8 mouse cellular contexts compared by ENCODE assay signal in the genomic region with DNA sequence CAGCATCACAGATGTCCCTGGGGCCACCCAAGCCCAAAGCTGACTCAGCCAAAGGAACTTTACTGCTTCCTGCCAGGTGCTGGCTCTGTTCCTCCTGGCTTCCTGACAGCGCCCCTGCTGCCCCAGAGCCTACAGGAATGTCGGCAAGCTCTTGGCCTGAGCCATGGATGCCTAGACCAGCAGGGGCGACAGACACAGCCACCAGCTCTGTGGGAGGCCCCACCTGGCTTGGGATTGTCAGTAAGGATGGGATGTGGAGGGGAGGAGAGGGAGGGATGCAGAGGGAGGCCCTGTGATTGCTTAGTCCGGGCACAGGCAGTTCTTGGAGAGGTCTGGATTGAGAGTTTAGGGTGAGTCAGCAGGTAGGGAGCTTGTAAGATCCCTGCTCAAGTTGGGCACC. TPM values are rescaled to one million over a fixed set of nuclear protein-coding genes. Genes with fewer than 3 reads are reported as not detected.
DNase-seq lines count a peak whose midpoint lies in the region; ATAC-seq and TF ChIP-seq lines count a peak whose summit lies in the region.

No protein-coding gene starts in this region.

- 0 out of 2 replicates have a peak, but pooled peaks have one; percentile 19 for ATAC-seq in kidney, embryonic 15.5 days (replicated peaks; ENCODE audit: low FRiP score)
- ATAC-seq in Patski, result peak; percentile 67
- ATAC-seq in hindbrain, embryonic 16.5 days, result peak; percentile 45
- ATAC-seq in erythroblast, adult 5-6 weeks (replicated peaks; ENCODE audit: low FRiP score, poor library complexity, severe bottlenecking), result no peak
- no peak for ATAC-seq in inflammation-experienced regulatory T-cells, adult 6 months

- H3K9ac ChIP-seq in kidney, embryonic 15.5 days, result no peak overlapping the region
- no peak overlapping the region; the same call in 1 of the 2 replicates for H3K9ac ChIP-seq in hindbrain, embryonic 16.5 days (ENCODE audit: low read depth, low read length)

- H3K4me1 ChIP-seq in kidney, embryonic 15.5 days, result peaks cover 10% of the 10 kb centered on the region
- peaks cover 6% of the 10 kb centered on the region; the same call in 1 of the 2 replicates for H3K4me1 ChIP-seq in hindbrain, embryonic 16.5 days (ENCODE audit: control insufficient read depth, insufficient read depth, low read depth, low read length)

- POLR2A ChIA-PET in Patski (lab: Charles Lee), result interaction anchor here (1.0 to 1.7 kb wide), 5 partner anchors 10 to 17 kb away, joined by 3 to 13 read pairs (median 5); partner anchors contain the start of genes Rpl18a and Slc5a5

- CTCF ChIA-PET in Patski (lab: Charles Lee), result interaction anchor here (1.4 to 3.1 kb wide), 5 partner anchors 10 to 46 kb away, joined by 3 to 17 read pairs (median 7); partner anchors contain the start of genes Arrdc2 and Rpl18a

- H3K9me3 ChIP-seq in kidney, embryonic 15.5 days (replicated peaks), result no peaks in the 10 kb centered on the region
- no peaks in the 10 kb centered on the region for H3K9me3 ChIP-seq in hindbrain, embryonic 16.5 days (ENCODE audit: control insufficient read depth, low read length)

- in situ Hi-C loops in Patski (cut with MboI; ENCODE audit: low pct_unique_long_range_greater_than_20kb), result loop anchor here (25.0 kb wide), 1 partner anchor 482 kb away; the partner anchor contains the start of genes Ocel1 and Use1

- H3K4me3 ChIP-seq in kidney, embryonic 15.5 days (replicated peaks), result no peak overlapping the region
- H3K4me3 ChIP-seq in hindbrain, embryonic 16.5 days (ENCODE audit: low read length), result no peak overlapping the region

- 7% methylated on average over 4 of the region's 4 CpGs for WGBS in kidney, embryonic 15.5 days
- WGBS in hindbrain, embryonic 16.5 days, result 9% methylated on average over 4 of the region's 4 CpGs

- H3K27me3 ChIP-seq in kidney, embryonic 15.5 days, result no peaks in the 10 kb centered on the region
- no peaks in the 10 kb centered on the region for H3K27me3 ChIP-seq in Patski
- no peaks in the 10 kb centered on the region for H3K27me3 ChIP-seq in hindbrain, embryonic 16.5 days (replicated peaks; ENCODE audit: control insufficient read depth, insufficient read depth, low read length)

- H3K27ac ChIP-seq in kidney, embryonic 15.5 days, result no peak overlapping the region
- H3K27ac ChIP-seq in hindbrain, embryonic 16.5 days (ENCODE audit: low read depth, low read length), result peak overlapping the region; percentile 17; the same call in 1 of the 2 replicates

- TF ChIP-seq CTCF in Patski (IDR thresholded peaks at IDR 0.05), result no peak

- H3K36me3 ChIP-seq in kidney, embryonic 15.5 days, result no peaks in the 10 kb centered on the region
- no peaks in the 10 kb centered on the region for H3K36me3 ChIP-seq in hindbrain, embryonic 16.5 days (ENCODE audit: control insufficient read depth, insufficient read depth, low read length)

- no peak for DNase-seq in kidney, adult 9 months
- peak; percentile 53 for DNase-seq in Patski (ENCODE audit: low read depth, low spot score)
- peak; percentile 95 for DNase-seq in cerebellum, postnatal 36 days
- DNase-seq in urinary bladder, postnatal 14 days (ENCODE audit: low spot score), result no peak

- H3K4me2 ChIP-seq in kidney, embryonic 15.5 days, result no peak overlapping the region
- no peak overlapping the region for H3K4me2 ChIP-seq in hindbrain, embryonic 16.5 days (ENCODE audit: low read length)

RNA-seq across cellular contexts. Expression of gene Ccdc124, which starts 6.4 kb away (rescaled TPM):
- 115 and 123 TPM in 2 replicates for polyA plus RNA-seq in kidney, embryonic 15.5 days (2015; fragmentation: Nextera tagmentation; extraction: Ambion mirVana)
- 67.5 TPM for polyA plus RNA-seq in Patski (2021)
- 168 and 190 TPM in 2 replicates for polyA plus RNA-seq in hindbrain, embryonic 16.5 days (2015; fragmentation: Nextera tagmentation; extraction: Ambion mirVana)
- 12.3 and 14.2 TPM in 2 replicates for total RNA-seq in erythroblast, adult 5-6 weeks (2015; ENCODE audit: low replicate concordance)
- 11.7 and 13.4 TPM in 2 replicates for total RNA-seq in erythroblast, adult 5-6 weeks (2017; ENCODE audit: low replicate concordance)
- polyA plus RNA-seq in inflammation-experienced regulatory T-cells, adult 6 months (2017; shearing (Covaris generic)), result 100 to 1,000 TPM in 1 of 3 experiments, 10 to 100 TPM in 2; 54.2 to 120 (median 63.1) TPM

RNA-seq across cellular contexts. Expression of gene Slc5a5, which starts 12.4 kb away (rescaled TPM):
- polyA plus RNA-seq in kidney, embryonic 15.5 days (2015; fragmentation: Nextera tagmentation; extraction: Ambion mirVana), result 0.06 and 0.25 TPM in 2 replicates
- 0.08 TPM for polyA plus RNA-seq in Patski (2021)
- polyA plus RNA-seq in hindbrain, embryonic 16.5 days (2015; fragmentation: Nextera tagmentation; extraction: Ambion mirVana), result 2.4 and 3.1 TPM in 2 replicates
- not detected in 2 replicates for total RNA-seq in erythroblast, adult 5-6 weeks (2015; ENCODE audit: low replicate concordance)
- 0.17 TPM in 1 of 2 replicates, not detected in the other for total RNA-seq in erythroblast, adult 5-6 weeks (2017; ENCODE audit: low replicate concordance)
- polyA plus RNA-seq in inflammation-experienced regulatory T-cells, adult 6 months (2017; shearing (Covaris generic)), result not detected

RNA-seq across cellular contexts. Expression of gene Kcnn1, which starts 17.1 kb away (rescaled TPM):
- polyA plus RNA-seq in kidney, embryonic 15.5 days (2015; fragmentation: Nextera tagmentation; extraction: Ambion mirVana), result 2.6 and 2.9 TPM in 2 replicates
- polyA plus RNA-seq in Patski (2021), result 8.0 TPM
- polyA plus RNA-seq in hindbrain, embryonic 16.5 days (2015; fragmentation: Nextera tagmentation; extraction: Ambion mirVana), result 16.3 and 18.5 TPM in 2 replicates
- not detected in 2 replicates for total RNA-seq in erythroblast, adult 5-6 weeks (2015; ENCODE audit: low replicate concordance)
- total RNA-seq in erythroblast, adult 5-6 weeks (2017; ENCODE audit: low replicate concordance), result not detected in 2 replicates
- not detected for polyA plus RNA-seq in inflammation-experienced regulatory T-cells, adult 6 months (2017; shearing (Covaris generic))

RNA-seq across cellular contexts. Expression of gene Rpl18a, which starts 17.1 kb away (rescaled TPM):
- 4,326 and 4,329 TPM in 2 replicates for polyA plus RNA-seq in kidney, embryonic 15.5 days (2015; fragmentation: Nextera tagmentation; extraction: Ambion mirVana)
- polyA plus RNA-seq in Patski (2021), result 1,930 TPM
- polyA plus RNA-seq in hindbrain, embryonic 16.5 days (2015; fragmentation: Nextera tagmentation; extraction: Ambion mirVana), result 1,821 and 2,018 TPM in 2 replicates
- 1,597 and 1,896 TPM in 2 replicates for total RNA-seq in erythroblast, adult 5-6 weeks (2015; ENCODE audit: low replicate concordance)
- total RNA-seq in erythroblast, adult 5-6 weeks (2017; ENCODE audit: low replicate concordance), result 369 and 492 TPM in 2 replicates
- polyA plus RNA-seq in inflammation-experienced regulatory T-cells, adult 6 months (2017; shearing (Covaris generic)), result over 10,000 TPM in 2 of 3 experiments, 1,000 to 10,000 TPM in 1; 6,080 to 11,053 (median 10,917) TPM

RNA-seq across cellular contexts. Expression of gene Map1s, which starts 25.6 kb away (rescaled TPM):
- 49.7 and 58.9 TPM in 2 replicates for polyA plus RNA-seq in kidney, embryonic 15.5 days (2015; fragmentation: Nextera tagmentation; extraction: Ambion mirVana)
- polyA plus RNA-seq in Patski (2021), result 50.9 TPM
- 57.8 and 71.4 TPM in 2 replicates for polyA plus RNA-seq in hindbrain, embryonic 16.5 days (2015; fragmentation: Nextera tagmentation; extraction: Ambion mirVana)
- 2.3 and 4.0 TPM in 2 replicates for total RNA-seq in erythroblast, adult 5-6 weeks (2015; ENCODE audit: low replicate concordance)
- 2.2 and 3.1 TPM in 2 replicates for total RNA-seq in erythroblast, adult 5-6 weeks (2017; ENCODE audit: low replicate concordance)
- 10 to 100 TPM; 13.9 to 16.7 (median 13.9) TPM for polyA plus RNA-seq in inflammation-experienced regulatory T-cells, adult 6 months (2017; shearing (Covaris generic))

Comparison
In these comparisons a context has a peak if more than half of its experiments do, and no peak if none do; other contexts are left out.
1. ATAC-seq: peak in kidney, embryonic 15.5 days (single experiment), Patski (single experiment) and hindbrain, embryonic 16.5 days (single experiment); none in erythroblast, adult 5-6 weeks (single experiment) and inflammation-experienced regulatory T-cells, adult 6 months (single experiment).
2. DNase-seq: peak in Patski (single experiment) and cerebellum, postnatal 36 days (2 of 2); none in kidney, adult 9 months (single experiment) and urinary bladder, postnatal 14 days (single experiment).